Mouse (Mus musculus) lung, adult 2 months (tissue): ENCODE measurements around the gene Kif6. TPM values are rescaled to one million over a fixed set of nuclear protein-coding genes. Genes with fewer than 3 reads are reported as not detected.

Experiments used
- DNase-seq: peaks from one replicate; pipeline ENCODE4 v3.0.0; 2022
- H3K4me1 ChIP-seq: fragments of 200-500 bp; 2 replicates; pipeline ENCODE4 v1.6.1; 2011; ENCODE audit warnings: low read length; ENCODE audit not compliant: control insufficient read depth, insufficient read depth
- H3K4me3 ChIP-seq: fragments of 200-500 bp; replicated peaks from 2 replicates; pipeline ENCODE3; 2011; ENCODE audit warnings: low read depth, mild to moderate bottlenecking, control low read depth, low read length; ENCODE audit errors: extremely low read depth
- CTCF ChIP-seq: fragments of 200-500 bp; IDR thresholded peaks from 2 replicates; pipeline ENCODE4 v1.5.1; 2011; ENCODE audit warnings: mild to moderate bottlenecking, low read length, control low read depth; ENCODE audit not compliant: insufficient read depth
- POLR2A ChIP-seq: fragments of 200-500 bp; IDR thresholded peaks from 2 replicates; pipeline ENCODE4 v1.6.1; 2011; ENCODE audit warnings: low read depth, mild to moderate bottlenecking, control low read depth, low read length, borderline replicate concordance; ENCODE audit errors: extremely low read depth
- WGBS: fragments of 180-500 bp; shearing (Covaris S2); methylation state at CpG from one replicate; pipeline ENCODE4 v1.1.7; 2018; 5-methylcytosine and 5-hydroxymethylcytosine counted together
- polyA plus RNA-seq: library from polyadenylated mRNA; depleted of rRNA; stranded (reverse); fragments of >200 nt; gene quantifications from 2 replicates; pipeline ENCODE4 v1.2.3, GENCODE M21; 2012

Gene Kif6
- polyA plus RNA-seq, 1 experiment: 1.3 TPM

- 71% methylated on average over 14 of the region's 14 CpGs for WGBS
- no peaks in the 10 kb centered on the region for H3K4me1 ChIP-seq
- H3K4me3 ChIP-seq: no peak overlapping the region
- no peak for DNase-seq
- no peak for TF ChIP-seq CTCF
- no peak for TF ChIP-seq POLR2A
Measured at GRCm38 (mm10) chr17:49743580-49744463, 128.9 kb downstream of the Kif6 start.

- H3K4me3 ChIP-seq: no peak overlapping the region
- 37% methylated on average over 6 of the region's 6 CpGs for WGBS
- no peaks in the 10 kb centered on the region for H3K4me1 ChIP-seq
- no peak for DNase-seq
- TF ChIP-seq POLR2A (no peak), CTCF (no peak)
Measured at GRCm38 (mm10) chr17:49750889-49751324, 136.0 kb downstream of the Kif6 start.

DNA sequence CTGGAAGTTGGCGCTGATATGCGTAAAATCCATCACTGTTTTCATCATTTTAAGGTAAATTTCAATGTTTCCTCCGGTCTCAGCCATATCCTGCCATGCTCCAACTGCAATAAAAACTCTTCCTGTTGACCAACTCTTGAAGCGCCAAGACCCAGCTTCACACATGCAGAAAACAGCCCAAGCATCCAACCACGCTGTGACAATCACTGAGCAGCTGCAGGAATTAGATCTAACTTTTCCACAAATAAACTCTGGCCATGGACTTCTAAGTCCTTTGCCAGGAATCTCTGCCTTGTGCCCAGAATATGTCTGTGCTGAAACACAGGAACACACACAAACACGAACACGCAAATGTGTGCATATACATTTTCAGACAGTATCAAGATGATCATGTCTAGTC is 138.9 kb downstream of the Kif6 start:
- Histone ChIP-seq H3K4me3 (no peak overlapping the region), H3K4me1 (no peaks in the 10 kb centered on the region)
- DNase-seq: no peak
- 82% methylated on average over 7 of the region's 7 CpGs for WGBS
- TF ChIP-seq POLR2A: no peak
- TF ChIP-seq CTCF: no peak

DNA sequence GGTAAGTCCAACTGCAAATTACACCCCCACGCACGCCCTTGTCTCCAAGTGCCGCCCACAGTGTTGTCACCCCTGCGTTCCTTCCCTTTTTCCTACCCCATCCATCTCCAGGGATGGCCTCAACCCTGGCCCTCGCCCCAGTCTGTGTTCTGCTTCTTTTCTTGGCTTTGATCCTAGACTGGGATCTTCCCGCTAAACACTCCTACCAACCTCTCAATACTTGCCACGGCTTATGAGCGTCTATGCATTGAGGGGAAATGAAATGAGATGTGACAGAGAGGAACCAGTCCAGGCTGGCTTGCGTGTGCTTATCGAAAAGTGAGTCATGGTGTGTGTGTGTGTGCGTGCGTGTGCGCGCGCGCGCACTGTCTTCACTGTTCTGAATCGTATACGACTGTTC is 141.9 kb downstream of the Kif6 start:
- no peak for DNase-seq
- 73% methylated on average over 19 of the region's 19 CpGs for WGBS
- no peaks in the 10 kb centered on the region for H3K4me1 ChIP-seq
- TF ChIP-seq POLR2A (no peak), CTCF (no peak)
- no peak overlapping the region for H3K4me3 ChIP-seq

GRCm38 (mm10) chr17:49759047-49759446 is 144.1 kb downstream of the Kif6 start:
- TF ChIP-seq CTCF (no peak), POLR2A (no peak)
- 81% methylated on average over 4 of the region's 4 CpGs for WGBS

DNA sequence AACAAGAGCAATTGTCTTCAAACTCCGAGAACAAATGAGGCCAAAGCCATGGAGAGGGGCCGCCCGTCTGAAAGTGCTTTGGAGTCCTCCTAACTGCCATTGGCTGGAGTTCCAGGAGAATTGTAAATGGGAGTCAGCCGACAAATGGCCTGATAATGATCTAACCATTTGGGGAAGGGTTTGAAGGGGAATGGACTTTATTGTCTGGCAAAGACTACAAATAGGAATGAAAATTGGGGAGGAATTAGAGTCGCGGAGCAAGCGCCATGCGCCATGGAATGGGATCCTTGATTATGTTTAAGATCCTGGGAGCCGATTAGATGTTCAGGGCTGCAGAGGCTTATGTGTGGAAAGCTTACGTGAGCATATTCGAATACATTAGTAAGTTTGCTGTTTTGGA is 146.3 kb downstream of the Kif6 start:
- TF ChIP-seq CTCF (no peak), POLR2A (no peak)
- DNase-seq: no peak
- Histone ChIP-seq H3K4me3 (no peak overlapping the region), H3K4me1 (no peaks in the 10 kb centered on the region)
- 75% methylated on average over 11 of the region's 11 CpGs for WGBS

More at GRCm38 (mm10) chr17:49759047-49759446, 144.1 kb downstream of the Kif6 start:
- no peak overlapping the region for H3K4me3 ChIP-seq
- H3K4me1 ChIP-seq: no peaks in the 10 kb centered on the region
- DNase-seq: no peak

GRCm38 (mm10) chr17:49761838-49762237 is 146.9 kb downstream of the Kif6 start:
- no peak overlapping the region for H3K4me3 ChIP-seq
- no peaks in the 10 kb centered on the region for H3K4me1 ChIP-seq
- WGBS: 69% methylated on average over 8 of the region's 8 CpGs
- no peak for DNase-seq
- TF ChIP-seq CTCF (no peak), POLR2A (no peak)

DNA sequence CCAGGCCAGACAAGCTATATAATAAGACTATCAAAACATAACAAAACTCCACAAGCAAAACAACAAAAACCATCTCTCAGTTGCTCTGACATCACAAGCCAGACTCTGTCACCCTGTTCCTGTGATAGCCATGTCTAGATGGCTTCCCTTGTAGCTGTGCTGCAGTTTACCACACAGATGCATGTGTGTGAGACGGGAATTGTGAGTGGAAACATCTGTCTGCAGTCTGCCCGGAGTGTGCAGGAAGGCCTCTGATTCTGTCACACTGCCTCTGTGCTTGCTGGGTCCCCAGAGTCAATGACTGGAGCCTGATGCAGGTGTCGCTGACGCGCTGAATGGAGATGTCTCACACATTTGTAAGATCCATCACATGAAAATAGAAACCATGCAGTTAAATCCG is 150.0 kb downstream of the Kif6 start:
- DNase-seq: no peak
- no peaks in the 10 kb centered on the region for H3K4me1 ChIP-seq
- H3K4me3 ChIP-seq: no peak overlapping the region
- WGBS: 75% methylated on average over 6 of the region's 6 CpGs
- TF ChIP-seq CTCF (no peak), POLR2A (no peak)

GRCm38 (mm10) chr17:49767717-49768370 is 152.9 kb downstream of the Kif6 start:
- no peak overlapping the region for H3K4me3 ChIP-seq
- no peak for DNase-seq
- no peaks in the 10 kb centered on the region for H3K4me1 ChIP-seq
- WGBS: 64% methylated on average over 10 of the region's 10 CpGs
- TF ChIP-seq CTCF (no peak), POLR2A (no peak)

- no peak overlapping the region for H3K4me3 ChIP-seq
- WGBS: 47% methylated on average over 10 of the region's 10 CpGs
- no peak for TF ChIP-seq CTCF
- no peak for TF ChIP-seq POLR2A
- H3K4me1 ChIP-seq: no peaks in the 10 kb centered on the region
- no peak for DNase-seq
Measured at GRCm38 (mm10) chr17:49771703-49772315, 156.9 kb downstream of the Kif6 start.
